Mouse (Mus musculus): Measurements from ENCODE around the gene Llgl1. TPM values are rescaled to one million over a fixed set of nuclear protein-coding genes. Genes with fewer than 3 reads are reported as not detected.

Llgl1 gene
- polyA plus RNA-seq, 1 experiment from 2014 or later: 66.9 TPM

DNA sequence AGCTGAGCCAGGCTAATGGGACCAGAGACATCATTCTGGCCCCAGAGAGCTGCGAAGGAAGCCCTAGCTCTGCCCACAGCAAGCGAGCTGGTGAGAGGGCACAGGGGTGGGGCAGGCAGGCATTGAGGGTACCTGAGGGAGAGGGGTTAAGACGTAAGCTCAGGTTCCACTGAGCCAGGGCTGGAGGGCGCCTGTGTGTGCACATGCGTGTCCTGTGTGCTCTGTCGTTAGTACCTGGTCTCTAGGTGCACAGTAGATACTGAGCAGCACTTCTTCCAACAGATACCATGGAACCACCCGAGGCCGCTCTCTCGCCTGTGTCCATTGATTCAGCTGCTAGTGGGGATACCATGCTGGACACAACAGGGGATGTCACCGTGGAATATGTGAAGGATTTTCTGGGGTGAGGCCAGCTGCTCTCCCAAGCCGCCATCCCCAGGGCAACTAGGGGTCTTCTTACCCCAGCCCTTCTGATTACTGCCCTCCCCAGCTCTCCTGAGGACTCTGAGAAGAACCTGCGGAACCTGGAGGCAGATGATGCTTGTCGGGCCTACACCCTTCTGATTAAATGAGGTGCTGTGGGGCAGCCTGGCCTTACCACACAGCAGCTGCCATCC is 13.2 kb downstream of the Llgl1 start:
- 95% methylated on average over 13 of the region's 13 CpGs for WGBS
- Histone ChIP-seq H3K4me2 (ENCODE audit: low read length) (no peak overlapping the region), H3K4me1 (ENCODE audit: control insufficient read depth, insufficient read depth, low read length) (no peaks in the 10 kb centered on the region), H3K9ac (ENCODE audit: low read length) (no peak overlapping the region), H3K27me3 (replicated peaks; ENCODE audit: control insufficient read depth, insufficient read depth, low read length) (no peaks in the 10 kb centered on the region), H3K27ac (ENCODE audit: low read depth, low read length) (no peak overlapping the region), H3K9me3 (replicated peaks; ENCODE audit: control insufficient read depth, low read length) (no peaks in the 10 kb centered on the region), H3K4me3 (ENCODE audit: low read depth, low read length) (no peak overlapping the region), H3K36me3 (ENCODE audit: control insufficient read depth, insufficient read depth, low read length) (peaks cover 100% of the 10 kb centered on the region)
- DNase-seq (ENCODE audit: low spot score) (no peak), ATAC-seq (no peak)

DNA sequence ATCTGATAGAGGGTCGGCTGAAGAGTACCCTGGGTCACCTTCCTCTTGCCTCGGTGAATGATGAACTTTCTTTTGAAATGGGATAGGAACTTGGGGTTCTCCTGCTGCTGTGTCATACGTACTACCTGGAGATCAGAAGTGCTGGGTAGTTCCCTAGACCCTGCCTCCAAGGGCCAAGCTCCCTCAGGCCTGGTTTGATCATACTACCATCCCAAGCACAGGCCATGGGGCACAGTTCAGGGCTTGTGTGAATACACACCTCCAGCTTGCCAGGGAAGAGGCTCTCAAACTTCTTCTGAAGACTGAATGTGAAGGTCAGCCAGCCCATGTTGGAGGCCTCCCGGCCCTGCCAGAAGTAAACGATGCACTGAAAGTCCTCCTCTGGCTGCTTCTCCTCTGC is 16.3 kb downstream of the Llgl1 start:
- WGBS: 90% methylated on average over 5 of the region's 5 CpGs

DNA sequence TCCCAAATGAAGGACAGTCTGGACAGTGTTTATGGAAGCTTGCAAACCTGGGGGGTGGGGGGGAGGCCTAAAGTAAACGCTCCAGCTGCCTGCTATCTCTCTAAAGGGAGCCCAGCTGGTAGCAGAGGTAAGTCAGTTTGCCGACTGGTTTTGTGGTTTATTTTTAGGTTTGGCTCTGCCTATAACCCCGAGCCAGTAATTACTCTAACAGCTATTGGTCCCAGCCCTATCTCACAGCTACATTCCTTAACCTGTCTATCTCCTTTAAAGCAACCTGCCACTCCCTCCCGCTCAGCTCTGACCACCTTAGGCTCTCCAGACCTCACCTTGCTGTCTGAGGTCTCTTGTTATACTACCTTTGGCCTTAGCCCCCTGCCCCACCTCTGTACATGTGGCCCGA is 19.7 kb downstream of the Llgl1 start:
- no peak overlapping the region for H3K27ac ChIP-seq (ENCODE audit: low read depth, low read length)
- peaks cover 99% of the 10 kb centered on the region for H3K36me3 ChIP-seq (ENCODE audit: control insufficient read depth, insufficient read depth, low read length)
- 85% methylated on average over 5 of the region's 5 CpGs for WGBS
- no peak overlapping the region for H3K4me2 ChIP-seq (ENCODE audit: low read length)
- H3K4me1 ChIP-seq (ENCODE audit: control insufficient read depth, insufficient read depth, low read length): no peaks in the 10 kb centered on the region
- H3K9ac ChIP-seq (ENCODE audit: low read length): no peak overlapping the region
- H3K4me3 ChIP-seq (ENCODE audit: low read depth, low read length): no peak overlapping the region
- H3K9me3 ChIP-seq (replicated peaks; ENCODE audit: control insufficient read depth, low read length): no peaks in the 10 kb centered on the region
- DNase-seq (ENCODE audit: low spot score) (no peak), ATAC-seq (no peak)
- no peaks in the 10 kb centered on the region for H3K27me3 ChIP-seq (replicated peaks; ENCODE audit: control insufficient read depth, insufficient read depth, low read length)

More for the DNA sequence above, 16.3 kb downstream of the Llgl1 start:
- H3K27ac ChIP-seq (ENCODE audit: low read depth, low read length): no peak overlapping the region
- H3K4me2 ChIP-seq (ENCODE audit: low read length): no peak overlapping the region
- no peaks in the 10 kb centered on the region for H3K27me3 ChIP-seq (replicated peaks; ENCODE audit: control insufficient read depth, insufficient read depth, low read length)
- H3K4me3 ChIP-seq (ENCODE audit: low read depth, low read length): no peak overlapping the region
- ATAC-seq (no peak), DNase-seq (ENCODE audit: low spot score) (no peak)
- no peaks in the 10 kb centered on the region for H3K9me3 ChIP-seq (replicated peaks; ENCODE audit: control insufficient read depth, low read length)
- no peaks in the 10 kb centered on the region for H3K4me1 ChIP-seq (ENCODE audit: control insufficient read depth, insufficient read depth, low read length)
- peaks cover 99% of the 10 kb centered on the region for H3K36me3 ChIP-seq (ENCODE audit: control insufficient read depth, insufficient read depth, low read length)
- H3K9ac ChIP-seq (ENCODE audit: low read length): no peak overlapping the region

DNA sequence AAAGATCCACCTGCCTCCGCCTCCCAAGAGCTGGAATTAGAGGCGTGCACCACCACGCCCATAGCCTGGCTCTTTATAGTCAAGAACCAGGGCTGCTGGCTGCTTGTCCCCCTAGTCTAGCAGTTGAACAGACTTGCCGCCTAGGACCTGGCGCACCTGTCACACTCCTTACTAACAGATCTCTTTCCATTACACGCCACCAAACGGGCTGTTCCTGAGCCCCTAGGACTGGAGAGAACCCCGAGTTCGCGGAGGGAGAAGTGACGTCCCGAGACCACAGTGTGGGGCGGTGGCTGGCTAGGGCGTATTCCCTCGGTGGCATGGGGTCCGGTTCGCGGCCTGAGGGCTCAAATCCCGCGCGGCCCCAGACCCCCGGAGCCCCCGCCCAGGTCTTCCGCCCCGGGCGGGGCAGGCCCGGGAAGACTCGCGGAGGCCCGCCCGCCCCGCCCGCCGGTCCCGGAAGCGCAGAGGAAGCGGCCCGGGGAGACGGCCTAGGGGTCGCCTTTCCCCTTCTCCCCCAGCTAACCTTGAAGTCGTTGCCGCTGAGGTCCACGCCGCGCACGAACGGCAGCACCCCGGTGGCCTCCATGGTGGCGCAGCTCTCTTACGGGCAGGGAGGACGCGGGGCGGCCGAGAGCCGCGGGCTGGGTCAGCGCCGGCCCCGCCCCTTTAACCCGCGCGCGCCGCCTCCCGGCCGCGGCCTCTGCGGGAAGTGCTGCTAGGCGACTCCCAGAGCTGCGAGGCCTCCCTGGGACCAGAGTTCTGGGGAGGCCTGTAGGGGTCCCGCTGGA is 27.3 kb downstream of the Llgl1 start, which contains the start of gene Flii:
Gene Flii, minus strand, starts transcription at position 663 of the 791 bp plus-strand sequence.
- H3K9ac ChIP-seq (ENCODE audit: low read length): peak within 1 kb of the TSS; percentile 87
- DNase-seq (ENCODE audit: low spot score) (peak; percentile 78), ATAC-seq (peak; percentile 74)
- under 1% methylated on average over 53 of the region's 71 CpGs for WGBS
- peak within 1 kb of the TSS; percentile 69 for H3K4me2 ChIP-seq (ENCODE audit: low read length)
- H3K27me3 ChIP-seq (replicated peaks; ENCODE audit: control insufficient read depth, insufficient read depth, low read length): no peaks in the 10 kb centered on the region
- H3K4me3 ChIP-seq (ENCODE audit: low read depth, low read length): peak within 1 kb of the TSS; percentile 65
- H3K36me3 ChIP-seq (ENCODE audit: control insufficient read depth, insufficient read depth, low read length): peaks cover 47% of the 10 kb centered on the region
- H3K27ac ChIP-seq (ENCODE audit: low read depth, low read length): peak within 1 kb of the TSS; percentile 77
- H3K9me3 ChIP-seq (replicated peaks; ENCODE audit: control insufficient read depth, low read length): no peaks in the 10 kb centered on the region
- peaks cover 16% of the 10 kb centered on the region for H3K4me1 ChIP-seq (ENCODE audit: control insufficient read depth, insufficient read depth, low read length)

DNA sequence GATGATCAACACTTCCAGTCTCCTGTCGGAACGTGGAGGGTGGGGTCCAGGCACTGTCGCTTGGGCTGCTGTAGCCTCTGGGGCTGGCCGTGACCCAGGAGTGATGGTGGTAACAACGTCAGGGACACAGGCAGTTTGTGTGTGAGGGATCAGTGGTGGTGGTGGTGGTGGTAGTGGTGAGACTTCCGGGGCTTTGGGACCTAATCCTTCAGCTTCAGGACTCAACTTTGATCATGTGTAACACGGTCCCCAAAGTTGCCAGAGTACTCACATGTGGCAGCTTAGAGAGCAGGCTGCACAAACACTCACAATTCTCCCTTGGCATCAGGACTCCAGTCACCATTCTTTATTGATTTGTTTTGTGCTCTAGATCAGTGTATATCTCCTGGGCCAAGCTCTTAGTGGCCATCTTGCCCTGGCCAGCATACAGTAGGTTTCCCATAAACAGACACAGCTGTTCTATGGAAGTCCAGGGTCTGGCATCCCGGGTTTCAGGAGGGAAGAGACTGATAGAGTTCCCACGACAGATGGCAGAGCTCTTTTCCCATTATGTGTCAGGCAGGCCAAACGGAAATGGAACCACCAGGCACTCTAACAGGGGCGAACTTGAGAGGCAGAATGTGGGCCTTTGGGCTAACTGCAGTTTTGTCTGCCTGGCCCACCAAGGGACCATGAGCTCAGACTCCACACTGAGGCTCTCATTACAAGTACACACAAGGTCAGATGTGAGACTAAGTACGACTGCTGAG is 28.0 kb downstream of the Llgl1 start:
- WGBS: 8% methylated on average over 12 of the region's 12 CpGs
- Histone ChIP-seq H3K9ac (ENCODE audit: low read length) (peak overlapping the region; percentile 87), H3K27me3 (replicated peaks; ENCODE audit: control insufficient read depth, insufficient read depth, low read length) (no peaks in the 10 kb centered on the region), H3K4me3 (ENCODE audit: low read depth, low read length) (peak overlapping the region; percentile 65), H3K4me2 (ENCODE audit: low read length) (peak overlapping the region; percentile 69), H3K4me1 (ENCODE audit: control insufficient read depth, insufficient read depth, low read length) (peaks cover 16% of the 10 kb centered on the region), H3K27ac (ENCODE audit: low read depth, low read length) (peak overlapping the region; percentile 77), H3K36me3 (ENCODE audit: control insufficient read depth, insufficient read depth, low read length) (peaks cover 47% of the 10 kb centered on the region), H3K9me3 (replicated peaks; ENCODE audit: control insufficient read depth, low read length) (no peaks in the 10 kb centered on the region)
- ATAC-seq: peak; percentile 14; the same call in 1 of the 2 replicates
- DNase-seq (ENCODE audit: low spot score): no peak

DNA sequence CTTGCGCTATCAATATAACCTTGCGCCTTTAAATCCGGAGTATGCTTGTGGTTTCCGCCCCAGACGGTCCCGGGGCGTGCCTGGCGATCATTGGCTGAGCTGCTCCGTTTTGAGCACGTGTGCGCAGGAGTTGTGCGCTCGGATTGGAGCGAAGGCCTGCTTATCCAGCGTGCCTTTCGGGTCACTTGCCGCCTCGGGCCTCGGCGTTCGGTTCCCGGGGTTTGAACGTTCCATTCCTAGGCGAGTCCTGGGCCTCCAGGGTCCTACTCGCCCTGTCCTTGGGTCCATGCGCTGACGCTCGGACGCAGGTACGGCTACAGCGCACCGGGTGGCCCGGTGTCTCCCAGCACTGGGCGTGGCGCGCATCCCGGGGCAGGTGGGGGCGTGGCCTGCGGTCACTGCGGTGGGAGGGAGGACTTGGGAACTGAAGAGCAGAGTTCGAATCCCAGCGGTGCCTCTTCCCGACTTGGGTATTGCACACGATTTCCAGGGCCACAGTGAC is 28.8 kb downstream of the Llgl1 start, which contains the start of gene Mief2:
Gene Mief2, plus strand, starts transcription at position 139 of the 502 bp plus-strand sequence.
- WGBS: under 1% methylated on average over 44 of the region's 44 CpGs
- Histone ChIP-seq H3K27ac (ENCODE audit: low read depth, low read length) (peak within 1 kb of the TSS; percentile 77), H3K36me3 (ENCODE audit: control insufficient read depth, insufficient read depth, low read length) (peaks cover 46% of the 10 kb centered on the region), H3K9ac (ENCODE audit: low read length) (peak within 1 kb of the TSS; percentile 87), H3K4me1 (ENCODE audit: control insufficient read depth, insufficient read depth, low read length) (peaks cover 16% of the 10 kb centered on the region), H3K4me3 (ENCODE audit: low read depth, low read length) (peak within 1 kb of the TSS; percentile 65), H3K4me2 (ENCODE audit: low read length) (peak within 1 kb of the TSS; percentile 69), H3K27me3 (replicated peaks; ENCODE audit: control insufficient read depth, insufficient read depth, low read length) (no peaks in the 10 kb centered on the region), H3K9me3 (replicated peaks; ENCODE audit: control insufficient read depth, low read length) (no peaks in the 10 kb centered on the region)
- DNase-seq (ENCODE audit: low spot score) (peak; percentile 98), ATAC-seq (peak; percentile 94)

DNA sequence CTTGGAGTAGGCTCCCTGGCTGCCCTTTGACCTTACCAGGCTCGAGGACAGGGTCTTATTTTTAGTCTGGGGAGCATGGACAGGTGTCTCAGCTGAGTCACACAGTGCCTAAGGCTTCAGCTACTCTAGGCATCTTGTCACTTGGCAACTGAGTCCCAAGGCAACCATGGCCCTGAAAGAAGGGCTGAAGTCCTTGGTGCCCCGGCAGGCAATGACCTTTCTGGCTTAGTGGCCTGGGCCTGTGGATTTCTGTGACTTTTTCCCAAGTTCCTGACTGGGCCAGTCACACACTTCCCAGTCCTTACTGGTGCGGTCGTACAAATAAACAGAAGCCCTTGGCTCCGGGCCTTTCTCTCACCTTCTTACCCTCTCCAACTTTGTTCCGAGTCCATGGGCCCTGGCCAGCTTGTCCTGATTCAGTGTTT is 29.7 kb downstream of the Llgl1 start:
- Histone ChIP-seq H3K4me3 (ENCODE audit: low read depth, low read length) (peak overlapping the region; percentile 65), H3K27me3 (replicated peaks; ENCODE audit: control insufficient read depth, insufficient read depth, low read length) (no peaks in the 10 kb centered on the region), H3K4me1 (ENCODE audit: control insufficient read depth, insufficient read depth, low read length) (peaks cover 16% of the 10 kb centered on the region), H3K4me2 (ENCODE audit: low read length) (peak overlapping the region; percentile 69), H3K27ac (ENCODE audit: low read depth, low read length) (no peak overlapping the region), H3K9ac (ENCODE audit: low read length) (no peak overlapping the region; the same call in 1 of the 2 replicates), H3K9me3 (replicated peaks; ENCODE audit: control insufficient read depth, low read length) (no peaks in the 10 kb centered on the region), H3K36me3 (ENCODE audit: control insufficient read depth, insufficient read depth, low read length) (peaks cover 42% of the 10 kb centered on the region)
- no peak for ATAC-seq
- WGBS: 82% methylated on average over 6 of the region's 6 CpGs
- DNase-seq (ENCODE audit: low spot score): no peak

DNA sequence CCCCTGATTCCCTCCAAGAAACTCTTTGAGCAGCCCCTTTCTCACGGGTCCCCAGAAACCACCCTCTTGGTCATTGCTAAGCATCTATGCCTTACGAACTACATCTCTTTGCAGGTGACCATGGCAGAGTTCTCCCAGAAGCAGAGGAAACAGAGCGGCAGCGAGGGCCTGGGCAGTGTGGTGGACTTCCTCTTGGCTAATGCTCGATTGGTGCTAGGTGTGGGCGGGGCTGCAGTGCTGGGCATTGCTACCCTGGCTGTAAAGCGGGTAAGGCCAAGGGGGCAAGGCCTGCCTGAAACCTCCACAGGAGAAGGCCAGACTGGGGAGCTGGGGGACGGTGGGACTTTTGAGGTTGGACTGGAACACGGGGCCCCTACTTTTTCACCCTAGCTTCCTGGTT is 30.6 kb downstream of the Llgl1 start:
- H3K27ac ChIP-seq (ENCODE audit: low read depth, low read length): no peak overlapping the region
- DNase-seq (ENCODE audit: low spot score): no peak
- no peak overlapping the region for H3K4me3 ChIP-seq (ENCODE audit: low read depth, low read length)
- H3K4me1 ChIP-seq (ENCODE audit: control insufficient read depth, insufficient read depth, low read length): peaks cover 16% of the 10 kb centered on the region
- H3K36me3 ChIP-seq (ENCODE audit: control insufficient read depth, insufficient read depth, low read length): peaks cover 36% of the 10 kb centered on the region
- no peak for ATAC-seq
- H3K27me3 ChIP-seq (replicated peaks; ENCODE audit: control insufficient read depth, insufficient read depth, low read length): no peaks in the 10 kb centered on the region
- H3K9me3 ChIP-seq (replicated peaks; ENCODE audit: control insufficient read depth, low read length): no peaks in the 10 kb centered on the region
- H3K4me2 ChIP-seq (ENCODE audit: low read length): no peak overlapping the region
- H3K9ac ChIP-seq (ENCODE audit: low read length): no peak overlapping the region
- 90% methylated on average over 9 of the region's 9 CpGs for WGBS
